Mouse (Mus musculus) colon, adult 2 months (tissue): ENCODE results near the gene Cxcl10. TPM values are rescaled to one million over a fixed set of nuclear protein-coding genes. Genes with fewer than 3 reads are reported as not detected.

Source experiments
- polyA plus RNA-seq: library from polyadenylated mRNA; depleted of rRNA; stranded (reverse); fragments of >200 nt; gene quantifications from 2 replicates; pipeline ENCODE4 v1.2.3, GENCODE M21; 2012; rRNA removed

Cxcl10 gene
- 1.8 and 2.7 TPM in 2 replicates for polyA plus RNA-seq

GRCm38 (mm10) chr5:92348794-92349413 lies at the start of gene Cxcl10:
Gene Cxcl10 (minus strand): TSS chr5:92348889.

GRCm38 (mm10) chr5:92331635-92332338 lies 16.9 kb downstream of the Cxcl10 start, which contains the start of gene Art3:
Gene Art3 (plus strand): TSS chr5:92331827.

GRCm38 (mm10) chr5:92327929-92328328 lies 20.8 kb downstream of the Cxcl10 start, which contains the start of gene Cxcl9:
Gene Cxcl9 (minus strand): TSS chr5:92328079.

GRCm38 (mm10) chr5:92309681-92310511 lies 38.8 kb downstream of the Cxcl10 start, which contains the start of gene Sdad1:
Gene Sdad1 (minus strand): TSS chr5:92310479.

Other genes with a start within 250 kb of the Cxcl10 start
- gene Uso1, start 211.0 kb downstream of the Cxcl10 start, polyA plus RNA-seq: 24.8 and 32.0 TPM in 2 replicates
- not detected in 2 replicates for gene U90926, start 133.5 kb downstream of the Cxcl10 start, polyA plus RNA-seq
- 0.34 and 0.84 TPM in 2 replicates for gene Ppef2, start 92.6 kb downstream of the Cxcl10 start, polyA plus RNA-seq
- 43.0 and 46.2 TPM in 2 replicates for gene Naaa, start 70.7 kb downstream of the Cxcl10 start, polyA plus RNA-seq
- gene Sdad1, start 38.4 kb downstream of the Cxcl10 start, polyA plus RNA-seq: 4.8 and 8.7 TPM in 2 replicates
- 0.69 and 2.0 TPM in 2 replicates for gene Cxcl9, start 20.8 kb downstream of the Cxcl10 start, polyA plus RNA-seq
- 5.3 and 7.4 TPM in 2 replicates for gene Art3, start 17.1 kb downstream of the Cxcl10 start, polyA plus RNA-seq
- gene Nup54, start 86.3 kb upstream of the Cxcl10 start, polyA plus RNA-seq: 7.5 and 8.1 TPM in 2 replicates
- 22.5 and 23.1 TPM in 2 replicates for gene Scarb2, start 157.9 kb upstream of the Cxcl10 start, polyA plus RNA-seq
- not detected in 2 replicates for gene Fam47e, start 206.2 kb upstream of the Cxcl10 start, polyA plus RNA-seq